Mouse (Mus musculus): ENCODE results near the gene Myo1b.

The Myo1b gene

DNA sequence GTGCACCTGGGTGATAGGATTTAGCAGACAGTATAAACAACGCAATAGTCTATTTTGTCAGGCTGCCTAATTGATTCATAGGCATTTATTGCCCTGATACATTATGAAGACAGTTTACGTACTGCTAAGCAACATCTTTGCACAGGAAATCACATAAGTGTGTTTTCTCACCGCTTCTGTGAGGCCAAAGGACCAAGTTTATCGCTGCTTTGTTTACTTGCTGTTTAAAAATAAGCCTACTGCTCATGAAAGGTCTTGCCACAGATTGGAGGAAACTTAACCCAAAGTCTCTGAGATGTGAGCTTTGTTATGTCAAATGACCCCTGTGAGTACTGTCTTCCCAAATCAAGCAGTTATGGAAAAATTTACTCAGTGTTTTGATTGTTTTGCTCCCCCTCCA lies 187.1 kb downstream of the Myo1b start:
- in situ Hi-C loops (cut with MseI, MboI), result no loop called here

DNA sequence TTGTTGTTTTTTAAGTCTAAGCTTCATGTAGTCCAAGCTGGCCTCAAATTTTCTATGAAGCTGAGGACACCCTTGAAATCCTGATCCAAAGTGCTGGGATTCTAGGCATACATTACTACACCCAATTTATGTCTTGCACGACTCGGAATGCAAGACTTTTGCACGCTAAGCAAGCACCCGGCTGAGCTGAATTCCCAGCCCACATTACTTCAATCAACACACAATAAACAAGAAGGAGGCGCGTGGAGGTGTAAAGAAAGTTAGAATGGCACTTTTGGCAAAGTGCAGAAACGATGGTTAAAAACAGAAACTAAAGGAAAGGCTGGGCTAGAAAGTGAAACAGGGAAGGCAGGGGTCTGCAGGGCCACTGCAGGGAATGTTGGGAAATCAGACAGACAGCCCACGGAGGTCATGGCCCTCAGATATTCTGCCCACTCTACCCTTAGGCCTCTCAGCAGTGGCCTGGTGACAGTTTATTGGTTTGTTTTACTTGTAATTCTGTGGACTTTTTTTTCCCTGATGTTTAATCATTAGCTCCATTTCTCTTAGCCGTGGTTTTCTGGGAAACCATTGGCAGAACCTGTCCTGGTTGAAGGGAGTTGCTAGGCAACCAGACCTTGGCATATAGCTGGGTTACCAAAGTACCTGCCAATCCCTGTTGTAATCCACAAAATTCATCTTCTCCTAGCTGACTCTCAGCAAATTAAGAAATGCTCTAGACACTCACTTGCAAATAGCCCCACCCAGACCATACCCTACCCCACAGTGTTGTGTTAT lies 195.8 kb downstream of the Myo1b start:
- in situ Hi-C loops (cut with MseI, MboI), result no loop called here

DNA sequence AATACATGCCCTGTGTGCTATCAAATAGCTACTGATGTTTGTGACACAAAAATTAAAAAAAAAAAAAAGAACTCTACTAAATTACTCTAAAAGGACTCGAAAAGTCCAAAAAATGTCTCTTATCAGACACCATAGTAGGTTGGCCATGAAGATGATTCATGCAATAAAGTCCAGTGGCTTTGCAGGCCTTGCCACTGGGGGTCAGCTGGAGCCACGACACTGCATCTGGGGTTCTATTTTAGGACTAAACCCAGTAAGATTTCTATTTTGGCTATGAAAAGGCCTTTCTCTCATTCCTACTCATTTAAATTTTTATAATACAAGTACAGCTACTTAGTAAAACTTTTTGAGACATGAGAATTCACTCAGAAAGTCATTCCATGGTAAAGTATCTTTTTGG lies 205.0 kb downstream of the Myo1b start:
- in situ Hi-C loops (cut with MseI, MboI), result no loop called here

DNA sequence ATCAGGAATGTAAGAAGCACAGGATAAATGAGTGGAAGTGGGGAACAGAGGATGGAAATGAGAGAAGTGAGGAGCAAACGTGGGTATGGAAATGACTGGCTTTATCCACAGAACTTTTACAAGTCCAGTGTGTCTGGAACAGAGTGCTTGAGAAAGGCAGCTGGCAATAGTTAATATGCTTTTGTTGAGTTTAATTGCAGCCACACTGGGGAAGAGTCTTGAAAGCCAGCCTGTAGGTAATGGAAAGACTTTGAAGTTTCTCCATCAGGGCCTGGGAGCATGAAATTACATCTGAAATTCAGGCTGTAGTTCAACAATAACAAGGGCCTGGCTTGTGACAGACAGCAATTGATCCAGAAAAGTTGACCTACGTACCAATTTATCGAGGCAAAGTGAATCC lies 209.8 kb downstream of the Myo1b start:
- in situ Hi-C loops (cut with MseI, MboI), result no loop called here

DNA sequence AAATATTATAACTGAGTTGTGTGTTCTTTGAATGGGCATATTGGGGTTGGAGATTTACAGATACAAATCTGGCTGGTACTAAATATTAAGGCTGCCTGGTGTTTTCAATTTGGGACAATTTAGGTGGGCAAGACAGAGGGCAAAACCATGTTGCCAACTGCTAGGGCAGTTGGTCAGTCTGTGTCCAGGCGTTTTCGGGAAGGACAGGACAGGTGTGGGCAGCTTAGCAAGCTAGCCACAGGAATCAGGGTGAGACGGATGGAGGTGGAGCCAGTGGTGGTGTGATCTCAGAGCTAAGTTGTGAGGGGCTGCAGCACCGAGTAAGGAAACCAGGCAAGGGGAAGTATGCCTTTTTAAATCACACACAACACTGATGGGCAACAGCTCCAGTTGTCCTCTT lies 211.3 kb downstream of the Myo1b start:
- in situ Hi-C loops (cut with MseI, MboI), result no loop called here
